Mouse (Mus musculus) MEL (cell line): Measurements from ENCODE around the gene Kidins220. TPM values are rescaled to one million over a fixed set of nuclear protein-coding genes. Genes with fewer than 3 reads are reported as not detected.

ENCODE experiments used
- DNase-seq: peaks from one replicate; pipeline ENCODE4 v3.0.0; 2011; ENCODE audit warnings: low read depth, low spot score
- H3K27ac ChIP-seq: 2 replicates; pipeline ENCODE4 v1.5.1; 2012; ENCODE audit warnings: low read depth, mild to moderate bottlenecking, control low read depth, low read length, moderate library complexity; ENCODE audit not compliant: control insufficient read depth
- H3K27me3 ChIP-seq, 2 experiments: fragments of 150-350 bp in 1 of 2; sonication (generic) in 1 of 2; 2 replicates each; pipeline ENCODE4 v1.6.1; 2012; ENCODE audit warnings: low read length in 2 of 2, mild to moderate bottlenecking in 2 of 2, improper control_type of control experiment in 1 of 2, moderate library complexity in 1 of 2; ENCODE audit not compliant: insufficient read depth in 2 of 2, control insufficient read depth in 1 of 2
- H3K36me3 ChIP-seq, 2 experiments: 2 replicates each; pipeline ENCODE4 v1.6.1; 2012 to 2014; ENCODE audit warnings: low read length in 2 of 2, improper control_type of control experiment in 1 of 2, inconsistent platforms in 1 of 2, mild to moderate bottlenecking in 1 of 2; ENCODE audit not compliant: insufficient read depth in 2 of 2, control insufficient read depth in 1 of 2
- H3K4me1 ChIP-seq, 2 experiments: fragments of 150-350 bp in 1 of 2; sonication (generic) in 1 of 2; 2 replicates each; pipeline ENCODE4 v1.6.1; 2012; ENCODE audit warnings: low read length in 2 of 2, improper control_type of control experiment in 1 of 2, mild to moderate bottlenecking in 1 of 2; ENCODE audit not compliant: insufficient read depth in 2 of 2, control insufficient read depth in 1 of 2
- H3K4me3 ChIP-seq, 2 experiments: fragments of 150-350 bp in 1 of 2; sonication (generic) in 1 of 2; 2 replicates each; pipeline ENCODE4 v1.5.1; 2012; ENCODE audit warnings: low read depth in 2 of 2, low read length in 2 of 2, mild to moderate bottlenecking in 2 of 2, moderate library complexity in 2 of 2, control low read depth in 1 of 2, improper control_type of control experiment in 1 of 2; ENCODE audit not compliant: control insufficient read depth in 1 of 2, insufficient read depth in 1 of 2
- H3K79me2 ChIP-seq: 2 replicates; pipeline ENCODE4 v1.6.1; 2012; ENCODE audit warnings: mild to moderate bottlenecking, low read length, moderate library complexity; ENCODE audit not compliant: control insufficient read depth, poor library complexity, insufficient read depth
- H3K9ac ChIP-seq: 2 replicates; pipeline ENCODE4 v1.6.1; 2012; ENCODE audit warnings: low read depth, mild to moderate bottlenecking, control low read depth, low read length, moderate library complexity; ENCODE audit not compliant: control insufficient read depth, poor library complexity, severe bottlenecking
- H3K9me3 ChIP-seq: fragments of 150-350 bp; sonication (generic); replicated peaks from 2 replicates; pipeline ENCODE4 v1.6.1; 2012; ENCODE audit warnings: mild to moderate bottlenecking, low read length, improper control_type of control experiment, moderate library complexity; ENCODE audit not compliant: insufficient read depth
- BHLHE40 ChIP-seq: IDR thresholded peaks from 2 replicates; pipeline ENCODE4 v1.6.1; 2012; ENCODE audit warnings: low read depth, mild to moderate bottlenecking, inconsistent platforms, low read length, improper control_type of control experiment, borderline replicate concordance
- CHD1 ChIP-seq: IDR thresholded peaks from 2 replicates; pipeline ENCODE4 v1.6.1; 2012; ENCODE audit warnings: low read depth, mild to moderate bottlenecking, inconsistent platforms, low read length, improper control_type of control experiment
- CHD2 ChIP-seq: IDR thresholded peaks from 2 replicates; pipeline ENCODE4 v1.6.1; 2011; ENCODE audit warnings: low read length, improper control_type of control experiment
- CTCF ChIP-seq, 3 experiments: IDR thresholded peaks in 2 of 3; conservative IDR thresholded peaks in 1 of 3; 2 replicates each; pipeline ENCODE4 v1.5.1; 2011 to 2012; ENCODE audit warnings: low read length in 3 of 3, low read depth in 2 of 3, mild to moderate bottlenecking in 2 of 3, improper control_type of control experiment in 1 of 3, inconsistent platforms in 1 of 3, mixed read lengths in 1 of 3, moderate library complexity in 1 of 3; ENCODE audit not compliant: control insufficient read depth in 1 of 3, insufficient read depth in 1 of 3, poor library complexity in 1 of 3, severe bottlenecking in 1 of 3
- E2F4 ChIP-seq: IDR thresholded peaks from 2 replicates; pipeline ENCODE4 v1.6.1; 2011; ENCODE audit warnings: low read depth, low read length, improper control_type of control experiment, borderline replicate concordance
- ELF1 ChIP-seq: IDR thresholded peaks from 2 replicates; pipeline ENCODE4 v1.6.1; 2014; ENCODE audit warnings: low read depth, mild to moderate bottlenecking, inconsistent platforms, low read length, improper control_type of control experiment, moderate library complexity
- EP300 ChIP-seq, 2 experiments: IDR thresholded peaks; 2 replicates each; pipeline ENCODE4 v1.6.1; 2011; ENCODE audit warnings: improper control_type of control experiment in 2 of 2, low read length in 2 of 2, low read depth in 1 of 2, mild to moderate bottlenecking in 1 of 2
- ETS1 ChIP-seq: IDR thresholded peaks from 2 replicates; pipeline ENCODE4 v1.6.1; 2012; ENCODE audit warnings: low read depth, mild to moderate bottlenecking, inconsistent platforms, low read length, improper control_type of control experiment, moderate library complexity
- GABPA ChIP-seq: IDR thresholded peaks from 2 replicates; pipeline ENCODE4 v1.6.1; 2012; ENCODE audit warnings: low read depth, mild to moderate bottlenecking, inconsistent platforms, low read length, improper control_type of control experiment, moderate library complexity
- GATA1 ChIP-seq: IDR thresholded peaks from 2 replicates; pipeline ENCODE4 v1.6.1; 2011; ENCODE audit warnings: low read depth, low read length, improper control_type of control experiment
- HCFC1 ChIP-seq: IDR thresholded peaks from 2 replicates; pipeline ENCODE4 v1.6.1; 2012; ENCODE audit warnings: low read depth, mild to moderate bottlenecking, inconsistent platforms, low read length, improper control_type of control experiment, moderate library complexity
- JUND ChIP-seq: IDR thresholded peaks from 2 replicates; pipeline ENCODE4 v1.6.1; 2011; ENCODE audit warnings: low read depth, mild to moderate bottlenecking, improper control_type of control experiment, low read length
- KAT2A ChIP-seq: conservative IDR thresholded peaks from 2 replicates; pipeline ENCODE4 v1.6.1; 2012; ENCODE audit warnings: low read depth, low read length, improper control_type of control experiment, inconsistent platforms
- MAFK ChIP-seq: IDR thresholded peaks from 2 replicates; pipeline ENCODE4 v1.6.1; 2011; ENCODE audit warnings: low read depth, mild to moderate bottlenecking, low read length, improper control_type of control experiment, borderline replicate concordance
- MAX ChIP-seq: IDR thresholded peaks from 2 replicates; pipeline ENCODE4 v1.6.1; 2011; ENCODE audit warnings: low read length, improper control_type of control experiment
- MAZ ChIP-seq: IDR thresholded peaks from 2 replicates; pipeline ENCODE4 v1.6.1; 2012; ENCODE audit warnings: low read depth, mild to moderate bottlenecking, inconsistent platforms, low read length, improper control_type of control experiment
- MEF2A ChIP-seq: IDR thresholded peaks from 2 replicates; pipeline ENCODE4 v1.6.1; 2014; ENCODE audit warnings: low read depth, mild to moderate bottlenecking, inconsistent platforms, low read length, improper control_type of control experiment; ENCODE audit not compliant: poor library complexity, insufficient replicate concordance, severe bottlenecking; ENCODE audit errors: extremely low read depth
- MXI1 ChIP-seq: IDR thresholded peaks from 2 replicates; pipeline ENCODE4 v1.6.1; 2011; ENCODE audit warnings: mild to moderate bottlenecking, low read depth, low read length, improper control_type of control experiment
- MYB ChIP-seq: IDR thresholded peaks from 2 replicates; pipeline ENCODE4 v1.6.1; 2011; ENCODE audit warnings: mild to moderate bottlenecking, low read depth, low read length, improper control_type of control experiment
- MYC ChIP-seq: IDR thresholded peaks from 2 replicates; pipeline ENCODE4 v1.6.1; 2011; ENCODE audit warnings: low read depth, mild to moderate bottlenecking, low read length, improper control_type of control experiment, moderate library complexity
- NELFE ChIP-seq: IDR thresholded peaks from 2 replicates; pipeline ENCODE4 v1.6.1; 2011; ENCODE audit warnings: low read depth, low read length, improper control_type of control experiment
- NRF1 ChIP-seq: IDR thresholded peaks from 2 replicates; pipeline ENCODE4 v1.6.1; 2014; ENCODE audit warnings: low read depth, mild to moderate bottlenecking, inconsistent platforms, low read length, improper control_type of control experiment, moderate library complexity; ENCODE audit not compliant: poor library complexity, insufficient read depth, severe bottlenecking
- POLR2A ChIP-seq, 2 experiments: IDR thresholded peaks; 2 replicates each; pipeline ENCODE4 v1.6.1; 2011 to 2012; ENCODE audit warnings: low read length in 2 of 2, mild to moderate bottlenecking in 2 of 2, control low read depth in 1 of 2, improper control_type of control experiment in 1 of 2, low read depth in 1 of 2, moderate library complexity in 1 of 2; ENCODE audit not compliant: control insufficient read depth in 1 of 2, insufficient read depth in 1 of 2, poor library complexity in 1 of 2
- POLR2AphosphoS2 ChIP-seq: IDR thresholded peaks from 2 replicates; pipeline ENCODE4 v1.6.1; 2011; ENCODE audit warnings: low read length, improper control_type of control experiment
- POLR2AphosphoS5 ChIP-seq: IDR thresholded peaks from 2 replicates; pipeline ENCODE4 v1.6.1; 2012; ENCODE audit warnings: low read depth, borderline replicate concordance, mild to moderate bottlenecking, inconsistent platforms, low read length, moderate library complexity, mixed read lengths
- RAD21 ChIP-seq: IDR thresholded peaks from 2 replicates; pipeline ENCODE4 v1.6.1; 2011; ENCODE audit warnings: mild to moderate bottlenecking, low read depth, low read length, improper control_type of control experiment
- SIN3A ChIP-seq: IDR thresholded peaks from 2 replicates; pipeline ENCODE4 v1.6.1; 2012; ENCODE audit warnings: low read length, improper control_type of control experiment, inconsistent platforms
- SMC3 ChIP-seq: IDR thresholded peaks from 2 replicates; pipeline ENCODE4 v1.6.1; 2011; ENCODE audit warnings: low read depth, low read length, improper control_type of control experiment
- TAL1 ChIP-seq: IDR thresholded peaks from 2 replicates; pipeline ENCODE4 v1.6.1; 2012; ENCODE audit warnings: mild to moderate bottlenecking, inconsistent platforms, low read length, moderate library complexity, mixed read lengths
- TCF12 ChIP-seq: IDR thresholded peaks from 2 replicates; pipeline ENCODE4 v1.6.1; 2014; ENCODE audit warnings: low read depth, mild to moderate bottlenecking, inconsistent platforms, low read length, improper control_type of control experiment, moderate library complexity
- UBTF ChIP-seq: IDR thresholded peaks from 2 replicates; pipeline ENCODE4 v1.6.1; 2012; ENCODE audit warnings: low read depth, mild to moderate bottlenecking, inconsistent platforms, low read length, improper control_type of control experiment, moderate library complexity, borderline replicate concordance; ENCODE audit not compliant: insufficient read depth
- USF1 ChIP-seq: IDR thresholded peaks from 2 replicates; pipeline ENCODE4 v1.6.1; 2014; ENCODE audit warnings: low read depth, mild to moderate bottlenecking, inconsistent platforms, low read length, improper control_type of control experiment, moderate library complexity
- ZC3H11A ChIP-seq: IDR thresholded peaks from 2 replicates; pipeline ENCODE4 v1.6.1; 2012; ENCODE audit warnings: low read depth, mild to moderate bottlenecking, inconsistent platforms, low read length, improper control_type of control experiment
- ZKSCAN1 ChIP-seq: IDR thresholded peaks from 2 replicates; pipeline ENCODE4 v1.6.1; 2012; ENCODE audit warnings: low read depth, mild to moderate bottlenecking, inconsistent platforms, low read length, improper control_type of control experiment, moderate library complexity
- ZMIZ1 ChIP-seq: IDR thresholded peaks from 2 replicates; pipeline ENCODE4 v1.6.1; 2012; ENCODE audit warnings: low read depth, mild to moderate bottlenecking, inconsistent platforms, low read length, improper control_type of control experiment, moderate library complexity
- ZNF384 ChIP-seq: IDR thresholded peaks from 2 replicates; pipeline ENCODE4 v1.6.1; 2012; ENCODE audit warnings: low read depth, mild to moderate bottlenecking, inconsistent platforms, low read length, improper control_type of control experiment
- polyA plus RNA-seq, 2 experiments: library from polyadenylated mRNA; stranded (reverse) in 1 of 2; unstranded in 1 of 2; fragments of >175 nt in 1 of 2; fragments of >200 nt in 1 of 2; gene quantifications; 2 replicates each; pipeline versions ENCODE4 v1.2.1 to v1.2.4; 2012; ENCODE audit warnings: low replicate concordance in 2 of 2, low read depth in 1 of 2; ENCODE audit not compliant: insufficient read length in 2 of 2, insufficient read depth in 1 of 2, missing spikeins in 1 of 2
- total RNA-seq: library from RNA; depleted of rRNA; stranded (reverse); fragments of 300-350 nt; gene quantifications from 2 replicates; pipeline ENCODE4 v1.2.3, GENCODE M21; 2012

The Kidins220 gene
- total and polyA plus RNA-seq, 3 experiments = 26.2 to 124 (median 29.2) TPM

GRCm38 (mm10) chr12:25098561-25099312 lies 124.0 kb downstream of the Kidins220 start:
- DNase-seq = peak; percentile 87
- peak overlapping the region; percentile 83 for H3K9ac ChIP-seq
- H3K36me3 ChIP-seq = peaks cover 0 to 3% of the 10 kb centered on the region in 2 experiments; a peak in 1 of 4 replicates
- peak overlapping the region; percentile 42 to 69 for H3K4me3 ChIP-seq
- peaks cover 0 to 2% of the 10 kb centered on the region in 2 experiments; a peak in 2 of 4 replicates for H3K4me1 ChIP-seq
- 0 out of 2 replicates have a peak overlapping the region, but pooled peaks have one; percentile 5 for H3K27ac ChIP-seq
- no peaks in the 10 kb centered on the region for H3K27me3 ChIP-seq
- H3K9me3 ChIP-seq = no peaks in the 10 kb centered on the region
- peaks cover 14% of the 10 kb centered on the region for H3K79me2 ChIP-seq
- TF ChIP-seq BHLHE40 (0 out of 2 replicates have a peak, but pooled peaks have one; percentile 8), CTCF (IDR thresholded peaks at IDR 0.05 in 2 of 3, conservative IDR thresholded peaks at IDR 0.05 in 1 of 3; ENCODE audit: control insufficient read depth in 1 of 3, insufficient read depth in 1 of 3, low read depth in 2 of 3, low read length in 3 of 3, poor library complexity in 1 of 3, severe bottlenecking in 1 of 3) (no peak), ZMIZ1 (no peak), USF1 (0 out of 2 replicates have a peak, but pooled peaks have one; percentile 40), MYB (no peak), ZKSCAN1 (no peak), MXI1 (peak; percentile 94), KAT2A (no peak), NRF1 (peak; percentile 45; the same call in 1 of the 2 replicates), EP300 (IDR thresholded peaks at IDR 0.05; ENCODE audit: low read depth in 1 of 2, low read length in 2 of 2) (no peak), UBTF (no peak), TAL1 (no peak), GATA1 (no peak), POLR2A (IDR thresholded peaks at IDR 0.05; ENCODE audit: control insufficient read depth in 1 of 2, insufficient read depth in 1 of 2, low read depth in 1 of 2, low read length in 2 of 2, poor library complexity in 1 of 2) (peak; percentile 63 to 67; a peak in 3 of 4 replicates), MYC (no peak), ZC3H11A (no peak), SIN3A (peak; percentile 95), CHD1 (no peak), POLR2AphosphoS2 (no peak), GABPA (no peak), MAFK (no peak), E2F4 (no peak), MEF2A (no peak), NELFE (peak; percentile 57), ELF1 (peak; percentile 55; the same call in 1 of the 2 replicates), ZNF384 (no peak; the same call in 1 of the 2 replicates), CHD2 (no peak), RAD21 (no peak), TCF12 (0 out of 2 replicates have a peak, but pooled peaks have one; percentile 17), SMC3 (no peak), POLR2AphosphoS5 (no peak), MAX (peak; percentile 79), JUND (no peak), MAZ (peak; percentile 35; the same call in 1 of the 2 replicates), ETS1 (peak; percentile 71), HCFC1 (peak; percentile 46; the same call in 1 of the 2 replicates)
